Mouse (Mus musculus): ENCODE data around the gene Ppig.
"Not testable (repeated sequence)": the region's sequence is repeated elsewhere in the genome, so short reads cannot be mapped to it uniquely, and the experiment has no call there.

Ppig gene

DNA sequence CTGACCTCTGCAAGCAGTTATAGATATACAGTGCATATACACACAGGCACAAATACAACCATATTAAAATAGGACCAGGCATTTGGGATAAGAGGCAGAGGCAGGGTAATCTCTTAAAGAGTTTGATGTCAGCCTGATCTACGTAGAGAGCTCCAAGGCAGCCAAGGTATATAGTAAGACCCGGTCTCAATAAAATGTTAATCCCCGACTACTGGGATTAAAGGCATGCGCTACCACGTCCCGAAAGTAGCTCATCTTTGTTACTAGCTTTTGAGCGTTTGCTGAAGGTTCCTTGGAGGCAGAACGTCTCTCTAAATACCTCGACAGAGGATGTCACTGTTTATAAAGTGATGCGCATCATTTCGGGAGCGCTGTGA is at the start of gene Ppig:
Gene Ppig, plus strand, starts transcription at position 273 of the 377 bp plus-strand sequence.
- no peak for DNase-seq

DNA sequence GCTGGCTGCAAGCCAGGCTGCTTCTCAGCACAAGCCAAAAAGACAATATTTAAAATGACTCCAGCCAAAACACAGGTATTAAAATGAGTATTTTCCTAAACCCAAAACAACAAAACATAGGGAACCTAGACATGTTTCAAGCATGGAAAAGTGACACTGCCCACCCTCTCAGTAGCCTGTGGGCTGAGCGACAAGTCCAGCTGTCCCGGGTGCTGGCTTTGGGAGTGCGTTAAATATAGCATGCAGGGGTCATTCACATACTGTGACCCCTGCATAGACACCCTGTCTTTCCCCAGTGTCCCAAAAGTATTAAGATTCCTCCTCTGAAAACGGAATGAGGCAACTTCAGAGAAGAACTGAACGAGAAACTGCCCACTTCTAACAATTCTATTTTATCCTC is 48.6 kb upstream of the Ppig start:
- no peak for DNase-seq

DNA sequence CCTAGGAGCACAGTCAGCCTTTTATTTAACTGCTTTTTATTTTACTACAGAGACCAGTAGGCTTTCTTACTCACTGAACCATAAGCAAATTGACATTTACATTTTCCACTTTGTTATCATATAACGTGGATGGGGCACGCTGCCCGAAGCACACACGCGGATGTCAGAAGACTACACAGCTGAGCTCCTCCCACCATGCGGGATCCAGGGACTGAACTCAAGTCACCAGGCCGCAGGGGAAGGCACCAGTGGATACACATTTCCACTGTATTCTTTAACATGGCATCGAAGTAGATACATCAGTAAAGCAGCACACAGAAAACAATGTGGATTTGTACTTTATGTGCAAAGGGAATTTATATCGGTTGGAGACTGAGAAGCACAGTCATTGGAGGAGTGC is 47.1 kb upstream of the Ppig start:
- DNase-seq: no peak

DNA sequence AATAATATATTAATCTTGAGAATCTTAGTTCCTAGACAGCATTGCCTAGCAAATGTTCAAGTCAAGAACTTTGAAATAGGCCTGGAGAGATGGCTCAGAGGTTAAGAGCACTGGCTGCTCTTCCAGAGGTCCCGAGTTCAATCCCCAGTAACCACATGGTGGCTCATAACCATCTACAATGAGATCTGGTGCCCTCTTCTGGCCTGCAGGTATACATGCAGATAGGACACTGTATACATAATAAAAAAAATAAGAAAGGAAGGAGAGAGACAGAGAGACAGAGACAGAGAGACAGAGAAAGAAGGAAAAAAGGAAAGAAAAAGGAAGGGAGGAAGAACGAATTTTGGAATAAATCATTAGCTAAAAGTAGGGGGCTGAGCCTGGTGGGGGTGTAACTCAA is 45.6 kb upstream of the Ppig start:
- DNase-seq: peak; percentile 31 to 48

DNA sequence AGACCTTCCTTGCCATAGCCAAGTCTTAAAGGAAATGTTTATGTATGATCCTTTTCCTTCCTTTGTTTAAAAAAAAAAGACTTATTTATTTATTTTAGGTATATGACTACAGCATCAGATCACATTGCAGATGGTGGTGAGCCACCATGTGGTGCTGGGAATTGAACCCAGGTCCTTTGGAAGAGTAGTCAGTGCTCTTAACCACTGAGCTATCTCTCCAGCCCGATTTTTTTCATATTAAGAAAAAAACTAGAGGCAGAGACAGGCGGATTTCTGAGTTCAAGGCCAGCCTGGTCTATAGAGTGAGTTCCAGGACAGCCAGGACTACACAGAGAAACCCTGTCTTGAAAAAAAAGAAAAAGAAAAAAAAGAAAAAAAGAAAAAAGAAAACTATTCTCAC is 45.1 kb upstream of the Ppig start:
- not testable (repeated sequence) for DNase-seq

DNA sequence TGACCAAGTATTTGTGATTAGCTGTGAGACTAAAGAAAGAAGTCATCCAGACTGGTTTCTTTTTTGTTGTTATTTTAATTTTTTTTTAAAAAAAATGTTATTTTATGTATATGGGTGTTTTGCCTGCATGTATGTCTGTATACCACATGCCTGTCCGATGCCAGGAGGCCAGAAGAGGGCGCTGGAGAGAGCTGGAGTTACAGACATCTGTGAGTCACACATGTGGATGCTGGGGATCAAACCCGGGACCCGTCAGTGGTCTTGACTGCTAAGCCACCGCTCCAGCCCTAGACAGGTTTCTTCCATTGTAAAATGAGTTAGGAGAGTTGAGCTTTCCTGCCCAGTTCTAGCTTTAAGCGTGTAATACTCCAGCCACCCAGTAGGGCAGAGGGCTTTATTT is 42.4 kb upstream of the Ppig start:
- DNase-seq: peak; percentile 26 to 55

DNA sequence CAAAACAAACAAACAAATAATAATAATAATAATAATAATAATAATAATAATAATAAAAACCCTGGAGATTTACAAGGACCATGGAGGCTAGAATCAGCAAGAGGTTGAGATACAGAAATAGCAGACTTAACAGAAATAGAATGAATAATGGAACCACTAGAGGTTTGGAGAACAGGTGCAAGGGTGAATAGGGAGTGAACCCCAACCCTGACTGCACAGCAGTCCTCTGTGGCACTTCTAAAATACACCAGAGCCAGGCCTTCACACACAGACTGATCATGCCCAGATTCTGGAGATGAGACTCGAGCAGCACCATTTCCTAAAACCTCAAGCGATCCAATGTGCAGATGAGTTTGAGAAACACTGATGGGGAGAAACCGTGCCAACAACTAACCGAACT is 40.4 kb upstream of the Ppig start:
- no peak for DNase-seq

DNA sequence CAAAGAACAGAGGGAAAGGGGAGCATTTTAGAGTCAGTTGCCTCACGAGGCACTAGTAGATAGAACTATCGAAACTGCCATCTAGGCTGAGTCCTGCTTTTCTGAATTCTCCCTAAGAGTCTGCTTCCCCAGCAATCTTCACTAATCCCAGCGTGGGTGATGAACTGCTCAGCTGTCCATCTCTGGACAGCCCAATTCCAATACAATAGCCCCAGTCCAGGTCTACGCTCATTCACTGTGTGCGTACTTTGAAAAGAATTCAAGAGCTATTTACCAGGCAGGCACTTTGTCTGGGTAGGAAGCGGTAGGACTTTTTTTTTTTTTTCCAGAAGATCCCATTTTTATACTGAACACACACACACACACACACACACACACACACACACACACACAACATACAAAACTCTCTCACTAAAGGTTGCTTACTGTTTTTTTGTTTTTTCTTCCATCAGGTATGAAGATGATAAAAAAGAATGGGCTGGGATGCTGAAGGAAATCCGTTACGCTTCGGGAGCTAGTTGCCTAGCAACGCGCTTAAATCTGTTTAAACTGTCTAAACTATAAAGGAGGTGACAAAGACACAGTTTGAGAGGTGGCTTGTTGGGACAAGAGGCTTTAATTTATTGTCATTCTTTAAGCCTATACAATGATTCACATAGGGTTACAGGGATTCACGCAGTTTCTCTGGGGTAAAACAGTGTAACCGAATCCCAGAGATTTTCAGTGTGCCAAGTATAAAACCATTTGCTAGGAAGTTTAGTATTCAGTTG is 39.1 kb upstream of the Ppig start:
- no peak for DNase-seq

DNA sequence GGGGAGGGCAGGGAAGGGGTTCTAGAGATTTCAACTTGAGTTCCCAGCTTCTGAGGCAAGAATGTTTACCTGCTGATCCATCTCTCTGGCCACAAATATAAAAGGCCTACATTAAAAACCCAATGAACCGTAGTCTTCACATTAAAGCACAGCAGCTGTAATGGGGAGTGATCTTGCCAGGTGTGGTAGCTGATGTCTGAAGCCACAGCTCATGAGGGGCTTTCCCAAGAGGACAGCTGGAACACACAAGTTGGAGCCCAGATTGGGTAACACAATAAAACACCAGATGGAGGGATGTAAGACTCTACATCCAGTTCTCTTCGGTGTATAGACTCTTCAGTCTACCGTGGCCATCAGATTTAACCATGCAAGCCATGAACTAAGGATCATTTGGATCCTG is 37.9 kb upstream of the Ppig start:
- DNase-seq: no peak

DNA sequence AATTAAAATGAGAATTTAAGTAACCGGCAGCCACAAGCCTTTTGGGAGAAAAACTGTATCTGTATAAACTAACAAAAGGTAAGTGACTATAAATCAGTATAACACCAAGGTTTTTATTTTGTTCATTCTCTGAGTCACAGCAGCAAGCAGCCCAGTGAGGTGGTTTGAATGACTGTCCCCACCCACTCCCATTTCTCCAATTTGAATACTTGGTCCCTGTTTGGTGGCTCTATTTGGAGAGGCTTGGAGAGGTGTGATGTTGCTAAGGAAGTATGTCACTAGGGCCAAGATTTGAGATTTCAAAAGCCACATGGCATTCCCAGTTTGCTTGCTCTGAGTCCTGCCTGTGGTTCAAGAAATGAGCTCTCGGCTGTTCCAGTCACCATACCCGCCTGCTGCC is 32.1 kb upstream of the Ppig start:
- no peak for DNase-seq

DNA sequence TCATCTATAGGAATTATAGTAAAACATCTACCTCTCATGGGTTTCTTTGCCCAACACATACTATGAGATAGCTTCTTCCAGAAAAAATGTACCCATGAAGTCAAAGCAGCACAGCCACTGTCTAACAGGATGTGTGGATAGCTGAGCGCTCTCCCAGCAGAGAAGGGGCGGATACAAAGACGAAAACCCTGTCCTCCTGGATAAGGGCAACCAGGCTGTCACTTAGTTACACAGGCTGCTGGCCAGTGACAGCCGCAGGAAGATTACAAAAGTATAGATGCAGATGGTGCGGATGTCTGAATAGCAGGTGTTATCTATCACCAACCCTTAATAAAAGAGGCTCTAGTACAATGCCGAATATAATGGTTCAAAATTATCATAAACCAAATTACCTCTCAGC is 31.5 kb upstream of the Ppig start:
- no peak for DNase-seq

DNA sequence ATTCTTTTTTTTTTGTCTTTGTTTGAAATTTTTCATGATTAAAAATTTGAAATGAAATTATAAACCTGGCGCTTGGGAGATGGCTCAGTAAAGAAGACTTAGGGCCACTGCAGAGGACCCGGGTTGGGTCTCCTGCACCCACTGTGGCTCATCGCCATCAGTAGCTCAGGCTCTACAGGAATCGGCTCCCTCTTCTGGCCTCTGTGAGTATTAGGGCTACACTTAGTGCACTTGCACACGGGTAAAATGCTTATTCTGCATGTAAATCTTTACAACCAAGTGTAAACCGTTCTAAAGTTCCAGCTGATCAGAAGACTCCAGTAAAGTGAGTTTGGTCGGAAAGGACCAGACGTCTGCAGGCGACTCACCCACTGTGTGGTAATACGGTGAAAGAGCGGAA is 28.8 kb upstream of the Ppig start:
- DNase-seq: no peak

DNA sequence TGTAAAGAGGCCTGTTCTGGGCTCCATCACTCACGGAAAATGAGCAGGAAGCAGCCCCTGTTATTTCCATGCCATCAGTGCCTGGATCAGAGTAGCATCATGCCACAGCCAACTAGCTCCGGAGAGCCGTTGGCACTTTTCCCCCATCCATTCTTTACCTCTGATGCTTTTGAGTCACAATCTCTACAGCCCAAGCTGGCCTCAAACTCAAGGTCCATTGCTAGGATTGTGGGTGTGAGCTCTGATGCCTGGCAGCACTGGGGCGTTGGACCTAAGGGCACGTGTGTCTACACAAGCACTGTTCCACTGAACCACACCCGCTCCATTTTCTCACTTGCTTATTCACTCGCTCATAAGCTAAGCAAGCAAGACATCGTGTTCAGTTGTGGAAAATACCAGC is 21.9 kb upstream of the Ppig start:
- DNase-seq: no peak

DNA sequence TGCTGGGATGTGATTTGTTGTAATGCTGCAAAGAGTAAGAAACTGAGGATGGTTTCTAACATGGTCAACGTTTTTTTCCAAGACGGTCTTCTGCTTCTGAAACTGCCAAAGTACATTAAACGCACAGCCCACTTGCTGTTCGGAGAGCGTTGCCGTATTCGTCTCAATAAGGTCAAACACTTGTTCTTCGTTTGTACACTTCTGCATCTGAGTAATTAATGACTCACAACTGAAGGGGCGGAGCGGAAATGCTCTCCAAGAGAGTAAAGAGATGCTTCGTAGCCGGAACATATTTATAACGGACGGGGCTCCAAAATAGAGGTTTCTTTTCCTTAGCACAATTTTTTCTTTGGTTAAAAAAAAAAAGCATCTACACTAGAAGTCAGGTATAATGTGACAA is 10.2 kb upstream of the Ppig start:
- no peak for DNase-seq

DNA sequence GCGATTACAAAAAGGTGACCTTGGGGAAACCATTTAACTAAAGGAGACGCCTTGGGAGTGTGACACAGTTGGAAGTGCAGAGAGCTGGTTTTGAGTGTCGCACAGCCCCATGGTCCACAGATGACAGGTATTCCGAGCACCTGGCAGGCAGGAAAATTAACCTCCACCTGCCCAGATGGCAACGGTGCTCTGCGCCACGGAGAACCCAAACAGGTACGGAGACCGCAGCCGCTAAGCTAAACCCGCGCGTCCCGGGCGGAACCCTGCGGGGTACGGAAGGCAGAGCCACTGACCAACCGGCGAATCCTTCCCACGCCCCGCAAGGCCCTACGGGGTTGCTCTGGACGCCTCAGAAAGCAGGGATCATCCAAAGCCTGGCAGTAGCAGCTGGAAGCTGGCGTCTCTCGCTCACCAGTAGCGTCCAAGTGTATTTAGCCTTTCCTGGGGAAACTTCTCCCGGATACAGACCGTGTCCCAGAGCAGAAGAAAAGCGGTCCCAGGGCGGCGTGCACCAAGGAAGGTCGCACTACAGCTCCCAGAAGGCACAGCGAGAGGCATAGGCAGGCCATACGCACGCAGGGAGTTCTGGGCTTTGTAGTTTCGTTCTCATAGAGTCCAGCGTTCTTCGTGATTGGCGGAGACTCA is 9.2 kb upstream of the Ppig start, which contains the start of gene Fastkd1:
Gene Fastkd1, minus strand, starts transcription at position 536 of the 645 bp plus-strand sequence.
- DNase-seq: peak; percentile 76 to 84

DNA sequence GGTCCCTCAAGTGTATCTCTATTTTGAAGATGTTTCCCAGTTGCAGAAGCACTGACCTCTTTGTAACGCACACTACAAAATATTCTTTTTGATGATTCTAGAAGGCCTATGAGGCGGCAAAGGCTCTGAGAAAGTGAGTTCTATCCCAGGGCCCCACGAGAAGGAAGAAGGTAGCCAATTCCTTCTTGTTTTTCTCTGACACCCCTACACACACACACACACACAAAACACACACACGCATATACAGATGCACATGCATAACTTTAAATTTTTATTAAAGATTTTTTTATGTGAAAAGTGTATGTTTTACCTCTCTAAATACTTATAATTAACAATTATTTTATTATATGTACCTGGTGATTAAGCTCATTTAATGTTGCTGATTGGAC is 8.7 kb upstream of the Ppig start:
- no peak for DNase-seq

DNA sequence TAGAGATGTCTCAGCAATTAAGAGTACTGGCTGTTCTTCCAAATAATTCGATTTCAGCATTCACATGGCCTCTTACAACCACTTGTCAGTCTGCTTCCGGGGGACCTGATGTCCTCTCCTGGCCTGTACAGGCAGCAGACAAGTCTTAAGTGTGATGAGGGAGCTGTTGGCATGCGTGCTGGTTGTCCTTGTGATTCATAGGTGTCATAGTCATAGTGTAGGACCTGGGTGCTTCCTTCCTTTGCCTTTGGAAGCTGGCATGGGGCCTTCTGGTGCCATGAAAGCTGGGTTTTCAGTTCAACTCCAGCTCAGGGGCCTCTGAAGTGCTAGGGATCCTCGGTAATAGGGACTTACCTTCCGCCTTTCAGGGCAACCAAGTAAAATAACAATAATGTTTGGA is 8.2 kb upstream of the Ppig start:
- DNase-seq: no peak

DNA sequence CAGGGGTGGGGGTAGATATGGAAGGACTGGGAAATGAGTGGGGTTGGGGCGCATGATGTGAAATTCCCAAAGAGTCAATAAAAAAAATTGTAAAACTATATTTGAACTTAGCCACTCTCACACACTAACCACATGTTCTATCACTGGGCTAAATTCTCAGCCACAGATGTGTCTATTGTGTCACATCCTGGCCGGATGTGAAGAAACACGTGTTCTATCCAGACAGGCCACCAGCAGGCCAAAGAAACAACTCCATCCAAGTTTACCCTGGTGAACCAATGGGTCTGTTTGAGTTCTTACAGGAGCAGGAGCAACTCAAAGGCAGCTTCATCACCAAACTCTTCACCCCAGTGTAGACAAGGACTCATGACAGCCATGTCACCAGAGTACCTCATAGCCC is 5.9 kb upstream of the Ppig start:
- no peak for DNase-seq

DNA sequence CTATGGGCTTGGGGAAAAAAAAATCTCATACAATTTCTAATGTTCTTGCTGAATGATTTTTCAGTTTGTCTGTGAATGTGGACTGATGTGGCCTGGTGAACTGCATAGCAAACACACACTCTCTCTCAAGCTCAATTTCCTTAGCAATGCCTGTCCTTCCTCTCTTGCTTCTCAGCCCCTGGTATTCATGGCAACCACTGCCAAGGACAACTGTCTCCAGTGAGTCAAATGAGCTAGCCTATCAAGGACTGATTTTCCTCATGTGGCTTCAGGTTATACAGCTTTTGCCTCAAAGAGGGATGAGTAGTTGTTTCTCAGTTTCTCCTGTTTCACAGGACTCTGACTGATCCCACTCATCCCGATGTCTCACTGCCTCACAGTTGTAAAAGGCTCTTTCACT is 3.2 kb upstream of the Ppig start:
- no peak for DNase-seq

DNA sequence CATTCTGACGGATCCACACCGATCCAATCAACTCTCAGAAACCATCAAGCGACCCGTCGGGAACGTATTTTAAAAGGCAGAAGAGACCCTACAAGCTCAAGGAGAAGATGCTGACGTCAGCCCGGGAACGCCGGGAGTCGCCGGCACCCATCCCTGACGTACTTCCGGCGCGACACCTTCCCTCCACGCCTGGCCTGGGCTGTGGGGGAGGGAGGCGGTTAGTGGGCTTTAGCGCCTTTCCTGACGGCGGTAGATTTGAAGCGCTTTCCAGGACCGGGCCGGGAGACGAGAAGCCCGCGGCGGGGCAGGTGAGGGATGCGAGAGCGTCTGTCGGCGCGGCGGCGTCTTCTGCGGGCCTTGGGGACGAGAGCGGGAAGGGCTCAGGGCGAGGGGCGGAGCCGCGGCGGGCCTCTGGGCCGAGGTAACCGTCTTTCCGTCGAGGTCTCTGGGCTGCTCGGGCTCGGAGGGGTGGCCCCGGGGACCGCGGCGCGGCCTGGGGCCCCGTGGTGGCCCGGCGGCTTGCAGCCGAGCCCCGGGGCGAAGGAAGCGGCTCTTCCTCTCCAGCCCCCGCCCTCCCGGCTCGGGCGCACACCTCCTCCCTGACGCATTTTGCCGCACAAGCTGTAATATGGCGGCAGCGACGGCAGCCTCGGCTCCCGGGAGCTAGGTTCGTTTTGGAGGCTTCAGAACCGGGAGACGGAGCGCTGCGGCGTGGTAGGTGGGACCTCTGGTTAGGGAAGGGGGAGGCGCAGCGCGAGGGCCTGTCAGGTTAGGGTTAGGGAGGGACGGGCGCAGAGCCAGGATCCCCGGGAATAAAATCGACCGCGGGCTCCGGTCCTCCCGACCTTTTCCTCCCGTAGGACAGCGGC is 539 bp downstream of the Ppig start:
- peak; percentile 93 to 96 for DNase-seq

DNA sequence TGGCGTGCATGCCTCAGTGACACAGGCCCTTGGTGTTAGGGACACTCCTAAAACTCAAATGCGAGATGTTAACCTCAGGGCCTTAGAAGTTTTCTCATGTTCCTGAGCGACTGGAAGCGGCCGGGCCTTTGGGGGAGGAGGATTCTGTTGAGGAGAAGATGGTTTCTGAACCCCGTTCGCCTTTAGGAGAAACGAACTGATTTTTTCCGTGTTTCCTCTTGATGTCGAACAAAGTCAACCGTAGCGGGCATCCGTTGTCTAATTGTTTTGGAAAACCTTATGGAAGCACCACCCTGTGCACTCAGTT is 1.1 kb downstream of the Ppig start:
- peak in 1 of 2 experiments; percentile 49 for DNase-seq

DNA sequence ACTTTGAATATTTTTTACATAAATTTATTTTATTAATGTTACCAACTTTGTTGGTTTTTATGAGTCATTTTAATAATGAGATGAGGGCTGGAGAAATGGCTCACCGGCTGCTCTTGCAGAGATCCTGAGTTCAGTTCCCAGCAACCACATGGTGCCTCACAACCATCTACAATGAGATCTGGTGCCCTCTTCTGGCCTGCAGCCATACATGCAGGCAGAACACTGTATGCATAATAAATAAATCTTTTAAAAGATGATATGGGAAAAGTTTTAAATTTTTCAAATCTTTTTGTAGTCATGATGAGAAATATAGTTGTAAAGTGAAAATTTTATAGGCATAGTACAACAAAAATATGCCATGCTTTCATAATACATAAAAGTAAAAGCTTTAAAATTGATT is 22.7 kb downstream of the Ppig start:
- DNase-seq: peak; percentile 27 to 29

DNA sequence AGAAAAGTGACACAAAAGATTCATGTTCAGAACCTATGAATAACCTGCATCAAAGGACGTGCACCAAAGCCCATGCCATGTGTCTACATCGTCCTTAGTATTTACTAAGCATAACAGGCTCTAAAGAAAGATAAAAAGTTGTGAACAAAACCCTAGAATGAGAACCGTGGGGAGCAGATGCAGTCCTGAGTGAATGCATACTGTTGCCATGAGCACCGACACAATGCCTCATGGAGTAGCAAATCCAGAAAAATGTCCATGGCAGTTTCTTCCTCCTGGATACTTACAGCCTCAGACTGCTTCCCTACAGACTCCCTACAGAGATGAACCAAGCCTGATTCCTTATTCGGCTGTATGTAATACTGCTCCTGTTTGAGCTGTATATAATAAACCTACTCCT is 38.6 kb downstream of the Ppig start:
- DNase-seq: no peak

DNA sequence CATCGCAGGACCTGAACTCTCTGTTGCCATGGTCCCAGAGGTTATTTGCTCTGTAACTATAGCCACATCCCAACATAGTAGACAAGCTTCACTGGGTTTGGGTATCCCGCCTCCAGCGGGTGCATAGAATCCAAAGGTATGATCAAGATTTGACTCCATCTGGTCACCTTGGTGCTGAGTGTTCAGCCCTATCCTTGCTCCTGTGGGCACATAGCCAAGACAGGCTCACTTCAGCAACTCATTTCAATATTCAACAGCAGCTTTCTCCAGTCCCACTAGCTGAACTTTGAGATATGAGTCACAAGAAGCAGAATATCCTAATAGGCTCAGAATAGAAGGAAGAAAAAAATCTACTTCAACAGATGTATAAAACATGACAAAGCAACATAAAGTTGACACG is 41.0 kb downstream of the Ppig start:
- DNase-seq: no peak
